Mouse (Mus musculus) spleen, adult 12 weeks (tissue): ENCODE data around the gene Ralgps2.

Source experiments
- DNase-seq: peaks from one replicate; pipeline ENCODE4 v3.0.0; 2022; ENCODE audit warnings: low spot score

The Ralgps2 gene

DNA sequence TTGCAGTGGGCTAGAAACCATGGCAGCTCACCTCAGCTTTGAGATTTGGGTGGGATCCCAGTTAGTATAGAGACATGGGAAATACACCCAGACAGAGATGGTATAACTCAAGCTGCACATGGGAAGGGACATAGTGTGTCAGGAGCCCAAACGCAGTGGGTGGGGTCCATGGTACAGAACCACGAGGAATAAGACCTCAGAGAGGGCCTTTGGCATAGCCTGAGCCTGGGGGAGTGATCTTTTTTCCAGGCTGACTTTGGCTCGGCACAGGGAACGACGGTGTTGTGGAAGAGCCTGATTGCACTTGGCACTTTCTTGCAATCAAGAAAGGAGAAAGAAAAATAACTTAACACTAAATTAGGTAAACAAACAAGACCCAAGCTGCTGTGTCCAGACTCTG is 170.3 kb downstream of the Ralgps2 start:
- DNase-seq, result no peak

DNA sequence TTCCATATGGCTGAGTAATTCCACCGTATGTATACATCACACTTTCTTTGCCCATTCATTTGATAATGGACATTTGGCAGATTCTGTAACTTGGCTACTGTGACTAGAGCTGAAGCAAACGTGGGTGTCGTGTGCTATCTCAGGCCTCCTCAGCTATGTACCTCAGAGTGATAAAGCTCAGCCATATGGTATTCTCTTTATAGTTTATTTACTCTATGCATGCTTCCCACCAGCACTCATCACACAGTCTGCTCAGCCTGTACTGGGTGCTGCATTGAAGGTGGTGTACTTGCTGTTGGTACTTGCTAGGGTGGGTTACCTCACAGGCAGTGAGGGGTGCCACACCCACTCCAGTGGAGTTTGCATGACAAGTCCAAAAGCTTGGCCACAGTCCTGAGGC is 174.1 kb downstream of the Ralgps2 start:
- DNase-seq, result no peak

DNA sequence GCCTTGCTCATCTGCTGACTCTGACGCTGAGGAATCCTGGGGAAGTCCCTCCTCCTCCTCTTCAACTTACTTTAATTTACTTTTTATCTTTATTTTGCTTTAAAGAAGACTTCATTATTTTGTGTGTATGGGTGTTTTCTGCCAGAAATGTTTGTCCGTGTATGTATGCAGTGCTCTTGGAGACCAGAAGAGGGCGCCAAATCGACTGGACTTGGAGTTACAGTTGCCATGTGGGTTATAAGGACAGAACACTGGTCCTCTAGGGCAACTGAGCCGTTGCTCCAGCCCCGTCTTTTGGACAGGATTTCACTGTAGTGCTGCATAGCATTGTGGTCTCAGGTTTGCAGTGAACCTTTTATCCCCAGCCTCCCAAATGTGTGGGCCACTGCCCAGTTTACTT is 174.8 kb downstream of the Ralgps2 start:
- DNase-seq, result no peak

DNA sequence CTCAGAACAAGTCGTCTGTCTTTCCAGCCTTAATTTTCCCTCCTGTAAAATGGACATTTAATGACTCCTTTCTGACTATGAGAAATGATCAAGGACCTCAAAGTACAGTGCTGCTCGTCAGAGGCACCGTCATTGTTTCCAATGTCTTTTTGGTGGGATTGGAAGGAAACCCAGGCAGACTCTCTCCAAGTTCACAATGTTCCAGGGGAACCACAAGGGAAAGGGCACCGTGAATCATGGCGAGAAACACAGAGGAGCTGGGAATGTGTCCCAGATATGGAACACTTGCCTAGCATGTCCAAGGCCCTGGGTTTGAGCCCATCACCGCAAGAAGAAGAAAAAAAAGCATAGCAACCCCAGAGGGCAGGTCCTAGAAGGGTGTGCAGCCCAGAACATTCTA is 176.1 kb downstream of the Ralgps2 start:
- DNase-seq, result no peak

DNA sequence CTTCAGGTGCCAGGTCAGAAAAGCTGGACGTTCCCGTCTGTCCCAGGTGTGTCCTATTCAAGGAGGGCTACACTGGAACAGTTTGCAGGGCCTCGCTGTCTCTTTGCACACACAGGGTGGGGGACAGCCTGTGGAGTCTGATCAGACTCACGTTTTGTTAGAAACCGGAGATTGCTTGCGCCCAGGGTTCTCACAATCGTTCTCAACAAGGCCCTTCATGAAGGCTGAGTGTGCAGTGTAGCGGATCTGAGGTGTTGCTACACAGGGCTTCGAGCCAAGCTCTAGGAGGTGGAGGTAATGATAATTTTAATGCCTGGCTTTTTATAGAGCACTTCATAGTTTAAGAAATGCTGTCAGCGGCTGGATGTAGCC is 178.0 kb downstream of the Ralgps2 start:
- DNase-seq, result no peak

DNA sequence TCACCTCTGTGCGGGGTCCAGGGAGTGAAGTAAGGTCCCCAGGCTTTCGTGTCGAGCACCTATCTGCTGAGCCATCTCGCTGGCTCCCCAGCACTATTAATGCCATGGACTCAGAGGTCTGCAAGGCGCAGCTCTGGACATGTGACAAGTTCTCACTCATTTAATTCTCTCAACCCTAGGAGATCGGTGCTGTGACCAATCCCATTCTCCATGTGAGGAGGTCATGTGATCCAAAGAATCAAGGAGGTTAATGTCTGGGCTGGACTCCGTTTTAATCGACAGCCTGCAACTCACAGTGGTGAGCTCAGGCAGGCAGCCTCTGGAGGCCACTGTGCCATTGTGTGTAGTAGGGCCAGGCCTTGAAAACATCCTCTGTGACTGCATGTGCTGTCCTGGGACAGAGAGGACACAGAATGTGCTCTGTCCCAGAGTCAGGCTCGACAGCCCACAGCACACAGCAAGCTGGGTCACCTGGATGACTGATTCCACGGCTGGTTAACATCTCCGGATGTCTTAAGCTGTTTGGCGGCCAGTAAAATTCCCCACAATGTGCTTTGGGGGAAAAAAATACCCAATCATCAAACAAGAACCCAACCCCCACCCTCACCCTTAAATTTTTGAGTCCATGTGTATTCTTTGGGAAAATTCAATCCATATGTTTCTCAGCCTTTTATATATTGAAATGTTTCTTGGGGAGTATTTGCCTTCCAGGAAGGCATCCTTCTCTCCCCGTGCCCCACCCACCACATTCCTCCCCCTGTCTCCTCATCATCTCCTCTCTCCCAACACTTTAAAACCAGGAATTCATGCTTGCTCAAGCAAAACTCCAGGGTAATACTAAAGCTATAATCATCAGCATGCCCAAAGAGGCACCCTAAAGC is 178.6 kb downstream of the Ralgps2 start:
- DNase-seq, result no peak

DNA sequence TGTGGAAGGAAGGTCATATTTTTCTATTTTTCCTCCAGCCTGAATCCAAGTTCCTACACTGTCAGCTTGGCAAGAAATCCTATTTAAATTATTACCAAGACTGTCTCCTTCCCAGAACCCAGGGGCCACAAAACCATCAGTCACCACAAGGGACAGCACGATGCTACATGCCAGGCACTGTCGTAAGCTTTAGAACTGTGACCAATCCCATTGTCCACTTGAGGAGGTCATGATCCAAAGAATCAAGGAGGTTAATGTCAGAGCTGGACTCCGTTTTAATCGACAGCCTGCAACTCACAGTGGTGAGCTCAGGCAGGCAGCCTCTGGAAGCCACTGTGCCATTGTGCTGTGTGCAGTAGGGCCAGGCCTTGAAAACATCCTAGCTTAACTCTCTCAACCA is 181.1 kb downstream of the Ralgps2 start:
- no peak for DNase-seq

DNA sequence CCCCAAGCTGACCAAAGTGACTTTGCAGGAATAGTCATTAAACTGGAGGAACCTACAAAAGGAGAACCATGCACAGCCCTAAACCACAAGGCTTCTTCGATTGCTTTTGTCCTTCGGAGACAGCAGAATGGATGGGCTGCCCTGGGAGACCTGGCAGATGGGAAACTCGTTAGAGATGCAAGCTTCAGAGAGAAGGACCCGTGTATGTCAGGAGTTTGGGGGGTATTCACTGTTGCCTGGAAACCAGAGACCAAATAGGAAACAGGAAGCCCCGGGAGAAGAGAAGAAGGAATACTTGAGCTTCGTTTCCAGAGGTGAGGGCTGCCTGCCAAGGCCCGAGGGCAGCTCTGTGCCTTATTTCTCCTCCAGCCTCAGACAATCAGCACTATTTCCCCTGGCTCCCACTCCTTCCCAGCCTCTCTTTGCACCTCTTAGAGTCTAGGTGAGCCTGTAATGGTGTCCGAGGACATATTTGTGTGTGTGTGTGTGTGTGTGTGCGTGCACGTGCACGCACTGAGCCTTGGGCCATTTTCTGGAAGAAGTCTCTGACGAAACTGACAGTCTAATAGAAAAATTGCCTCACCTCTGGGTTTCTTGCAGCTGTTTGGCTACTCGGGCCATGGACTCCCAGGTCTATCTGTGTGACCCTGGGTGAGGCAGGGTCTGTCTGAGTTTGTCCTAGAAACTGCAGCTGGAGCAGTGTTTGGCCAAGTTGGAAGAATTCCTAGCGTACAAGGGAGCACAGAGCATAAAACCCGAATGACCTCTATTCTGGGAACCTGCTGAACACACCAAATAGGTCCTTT is 184.6 kb downstream of the Ralgps2 start:
- DNase-seq, result no peak
